Mouse (Mus musculus) B cell, adult (primary cell): ENCODE results near the gene Olfr785. TPM values are rescaled to one million over a fixed set of nuclear protein-coding genes. Genes with fewer than 3 reads are reported as not detected.

Source experiments
- total RNA-seq: library from RNA; stranded (reverse); gene quantifications from 4 replicates; pipeline ENCODE4 v1.2.4, GENCODE M21; 2023; ENCODE audit not compliant: inconsistent age

Olfr785 gene
- not detected in 4 replicates for total RNA-seq

DNA sequence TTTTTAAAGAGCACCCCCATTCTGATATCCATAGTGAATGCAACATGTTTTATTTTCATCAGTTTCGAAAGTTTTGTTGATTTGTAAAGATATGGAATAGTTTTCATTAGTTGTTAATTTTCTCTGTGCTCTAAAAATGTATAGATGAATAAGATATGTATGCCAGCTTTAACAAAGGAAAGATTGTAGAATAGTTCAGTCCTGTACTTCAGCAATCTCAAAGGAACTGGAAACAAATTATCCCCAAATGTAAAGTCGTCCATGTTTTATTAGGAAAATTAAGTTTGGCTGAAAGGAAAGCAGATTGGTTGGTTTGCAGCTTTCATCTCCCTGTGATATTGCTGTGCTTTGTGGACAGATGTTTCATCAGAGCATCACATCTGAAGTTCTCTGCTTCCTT, at the start of gene Olfr785:
TSS of gene Olfr785 (plus strand) at position 301 of the 400 bp plus-strand sequence.

DNA sequence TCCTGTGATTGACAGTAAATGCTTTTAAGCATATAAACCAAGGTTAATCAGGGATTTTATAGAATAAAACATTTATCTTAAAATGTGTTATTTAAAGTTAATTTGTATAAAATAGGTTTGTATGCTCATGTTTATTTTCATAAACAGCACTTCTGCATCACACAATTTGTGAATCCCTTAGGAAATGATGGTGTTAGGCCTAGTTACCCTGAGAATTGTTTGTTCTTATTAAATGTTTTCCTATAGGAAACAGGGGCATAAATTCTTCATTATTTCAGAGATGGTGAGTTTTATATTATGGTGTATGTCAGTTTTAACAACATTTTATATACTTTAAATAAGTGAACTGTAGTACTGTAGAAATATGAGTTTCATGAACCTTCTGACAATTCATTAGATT, 21.4 kb upstream of the Olfr785 start, which contains the start of gene Olfr784:
TSS of gene Olfr784 (plus strand) at position 301 of the 400 bp plus-strand sequence.

DNA sequence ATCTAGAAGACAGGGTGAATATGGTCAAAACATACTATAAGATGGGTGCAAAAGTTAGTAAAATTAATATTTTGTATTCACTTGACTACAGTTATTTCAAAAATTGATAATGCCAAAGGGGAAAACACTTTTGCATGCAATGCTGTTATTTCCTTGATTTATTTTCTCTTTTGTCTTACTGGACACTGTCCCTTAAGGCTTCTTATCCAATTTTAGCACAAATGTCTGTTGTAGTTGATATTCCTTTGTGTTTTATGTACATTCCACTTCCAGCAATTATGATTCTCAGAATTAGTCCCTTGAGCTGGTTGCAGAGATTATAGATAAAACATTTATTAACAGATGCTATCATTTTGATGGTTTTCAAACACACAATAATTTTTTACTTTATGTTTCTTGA, 21.8 kb downstream of the Olfr785 start, which contains the start of gene Olfr786:
TSS of gene Olfr786 (plus strand) at position 301 of the 400 bp plus-strand sequence.

Other genes starting within 250 kb of the Olfr785 start
- gene Olfr771, start 240.7 kb upstream of the Olfr785 start, total RNA-seq = not detected in 4 replicates
- gene Olfr772, start 227.5 kb upstream of the Olfr785 start, total RNA-seq = not detected in 4 replicates
- gene Olfr773, start 218.0 kb upstream of the Olfr785 start, total RNA-seq = not detected in 4 replicates
- not detected in 4 replicates for gene Olfr774, start 169.2 kb upstream of the Olfr785 start, total RNA-seq
- gene Olfr775, start 157.0 kb upstream of the Olfr785 start, total RNA-seq = 0.24 TPM in 1 of 4 replicates, not detected in the others
- gene Olfr776, start 146.3 kb upstream of the Olfr785 start, total RNA-seq = not detected in 4 replicates
- gene Olfr777, start 133.9 kb upstream of the Olfr785 start, total RNA-seq = not detected in 4 replicates
- gene Olfr780, start 87.3 kb upstream of the Olfr785 start, total RNA-seq = not detected in 4 replicates
- gene Olfr781, start 76.6 kb upstream of the Olfr785 start, total RNA-seq = not detected in 4 replicates
- not detected in 4 replicates for gene Olfr782, start 56.6 kb upstream of the Olfr785 start, total RNA-seq
- 0.15 to 0.16 TPM in 2 of 4 replicates, not detected in the others for gene Olfr784, start 21.3 kb upstream of the Olfr785 start, total RNA-seq
- not detected in 4 replicates for gene Olfr786, start 21.9 kb downstream of the Olfr785 start, total RNA-seq
- not detected in 4 replicates for gene Olfr787, start 56.4 kb downstream of the Olfr785 start, total RNA-seq
- gene Olfr788, start 65.6 kb downstream of the Olfr785 start, total RNA-seq = not detected in 4 replicates
- not detected in 4 replicates for gene Olfr789, start 79.3 kb downstream of the Olfr785 start, total RNA-seq
- not detected in 4 replicates for gene Olfr790, start 93.1 kb downstream of the Olfr785 start, total RNA-seq
- gene Olfr791, start 116.4 kb downstream of the Olfr785 start, total RNA-seq = not detected in 4 replicates
- gene Olfr792, start 133.7 kb downstream of the Olfr785 start, total RNA-seq = not detected in 4 replicates
- not detected in 4 replicates for gene Olfr794, start 162.2 kb downstream of the Olfr785 start, total RNA-seq
- not detected in 4 replicates for gene Olfr796, start 207.1 kb downstream of the Olfr785 start, total RNA-seq
- gene Olfr798, start 222.5 kb downstream of the Olfr785 start, total RNA-seq = not detected in 4 replicates
- not detected in 4 replicates for gene Olfr799, start 232.1 kb downstream of the Olfr785 start, total RNA-seq